Mouse (Mus musculus) neutrophil, adult 5-6 weeks (primary cell): Measurements from ENCODE around the gene Wnt4. TPM values are rescaled to one million over a fixed set of nuclear protein-coding genes. Genes with fewer than 3 reads are reported as not detected.
A peak's percentile ranks its signal among the peaks of the same experiment; 100 is the strongest.

Source experiments
- ATAC-seq: fragments of 151-379, 151-347 bp; 2 replicates; pipeline ENCODE4 v1.8.0; 2017; ENCODE audit warnings: mild to moderate bottlenecking, moderate TSS enrichment; ENCODE audit not compliant: insufficient number of reproducible peaks, poor library complexity, low FRiP score, severe bottlenecking; ENCODE audit errors: extremely low read depth
- total RNA-seq: library from RNA; stranded (forward); fragments of 200-1000 nt; gene quantifications from 2 replicates; pipeline ENCODE4 v1.2.3, GENCODE M21; 2017

Gene Wnt4
- total RNA-seq, 1 experiment from 2014 or later, result not detected

GRCm38 (mm10) chr4:137300227-137300626 is 22.9 kb downstream of the Wnt4 start:
- ATAC-seq, result no peak

- ATAC-seq, result no peak
Observed at GRCm38 (mm10) chr4:137301635-137302034, 24.3 kb downstream of the Wnt4 start.

DNA sequence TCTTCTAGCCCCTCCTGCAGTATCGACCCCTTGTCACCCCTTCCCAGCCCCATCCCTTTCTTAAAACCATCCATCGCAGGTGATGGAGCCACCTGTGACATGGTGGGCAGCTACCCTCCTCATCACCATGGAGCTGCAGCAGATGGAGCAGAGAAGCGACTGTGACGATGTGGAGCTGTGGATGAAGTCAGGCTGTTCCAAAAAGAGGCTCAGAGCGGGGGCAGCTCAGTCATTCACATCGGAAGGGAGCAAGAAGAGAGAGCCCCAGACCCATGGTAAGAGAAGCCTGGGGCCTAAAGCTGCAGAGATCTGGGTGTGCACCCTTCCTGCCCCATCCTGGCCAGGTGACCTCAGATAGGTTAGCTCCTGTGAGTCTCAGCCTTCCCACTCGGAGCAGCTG is 26.8 kb downstream of the Wnt4 start:
- no peak for ATAC-seq

DNA sequence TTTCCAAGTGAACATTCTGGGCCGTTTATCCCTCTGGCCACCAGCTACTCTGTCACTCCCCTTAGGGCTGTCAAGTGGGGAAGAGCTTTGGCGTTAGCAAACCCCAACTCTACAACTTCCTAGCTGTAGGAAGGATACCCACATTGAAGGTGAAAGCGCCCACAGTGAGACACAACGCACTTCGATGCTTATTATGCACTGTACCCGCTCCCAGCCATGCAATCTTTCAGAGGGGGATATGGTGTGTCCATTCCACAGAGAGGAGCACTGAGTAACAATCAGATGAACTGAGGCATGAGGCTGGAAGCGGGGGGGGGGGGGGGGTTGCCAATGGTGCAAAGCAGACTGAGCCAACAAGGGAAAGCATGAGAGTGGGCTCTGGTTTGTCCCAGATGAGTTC is 27.8 kb downstream of the Wnt4 start:
- ATAC-seq, result no peak

GRCm38 (mm10) chr4:137305831-137306576 is 28.7 kb downstream of the Wnt4 start:
- no peak for ATAC-seq

DNA sequence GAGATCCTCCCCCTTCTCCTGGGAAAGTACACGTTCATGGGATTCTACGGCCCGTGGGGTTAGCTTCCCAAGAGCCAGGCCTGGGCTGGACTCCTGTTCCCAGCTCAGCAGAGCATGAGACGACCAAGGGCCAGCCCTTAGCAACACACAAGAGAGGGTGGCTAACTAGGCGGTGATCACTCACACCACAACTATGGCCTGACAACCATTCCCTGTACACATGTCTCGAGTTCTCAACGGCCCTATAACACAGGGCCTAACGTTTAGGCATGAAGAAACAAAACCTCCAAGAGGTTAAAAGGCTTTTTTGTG is 29.2 kb downstream of the Wnt4 start:
- ATAC-seq, result no peak

DNA sequence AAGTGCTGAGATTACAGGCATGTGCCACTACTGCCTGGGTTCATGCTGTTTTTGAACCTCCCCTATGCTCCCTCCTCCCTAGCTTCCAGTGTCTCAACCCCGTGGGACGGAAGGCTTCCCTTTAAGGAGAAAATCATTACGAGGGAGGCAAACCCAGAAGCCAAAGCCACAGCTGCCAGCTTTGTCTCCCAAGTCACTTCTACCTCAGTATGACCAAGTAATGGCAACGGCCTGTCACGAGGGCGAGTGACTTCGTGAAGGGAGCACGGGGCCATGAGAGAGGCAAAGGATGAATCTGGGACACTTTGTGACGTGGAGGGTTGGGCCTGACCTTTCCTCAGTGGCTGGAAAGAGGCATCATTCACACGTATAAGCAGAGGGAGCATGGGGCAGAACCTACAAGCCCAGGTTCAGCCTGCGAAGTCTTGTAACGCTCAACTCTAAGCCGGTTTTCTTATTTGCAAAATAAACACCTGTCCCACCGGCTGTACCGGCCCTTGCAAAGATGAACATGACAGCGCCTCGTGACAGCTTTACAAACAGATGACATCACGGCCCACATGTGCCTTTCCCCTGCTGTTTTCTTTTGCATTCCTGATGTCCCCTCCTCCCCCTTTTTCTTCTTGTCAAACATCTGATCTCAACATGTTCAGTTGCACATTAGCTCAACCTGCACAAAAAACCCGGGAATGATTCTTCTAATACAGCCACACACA is 29.9 kb downstream of the Wnt4 start:
- no peak for ATAC-seq

DNA sequence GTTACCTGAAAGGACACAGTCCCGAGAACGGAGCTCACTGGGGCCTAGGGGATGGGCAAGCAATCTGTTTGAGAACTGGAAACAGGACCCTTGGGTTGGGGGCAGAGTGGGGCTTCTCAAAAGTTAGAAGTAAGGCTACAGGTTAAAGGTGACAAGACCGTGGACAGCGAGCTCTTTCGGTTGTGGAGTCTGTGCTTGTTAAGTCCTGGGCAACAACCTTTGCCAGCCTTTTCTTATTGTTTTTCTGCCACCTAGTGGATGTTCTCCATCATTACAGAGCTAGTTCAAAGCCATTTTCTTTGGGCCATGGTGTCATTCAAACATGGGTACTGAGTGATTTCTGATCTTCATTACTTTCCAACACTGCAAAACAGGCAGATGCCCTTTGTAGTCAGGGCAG is 31.1 kb downstream of the Wnt4 start:
- ATAC-seq, result peak; percentile 28; the same call in 1 of the 2 replicates

- ATAC-seq, result no peak
Observed at GRCm38 (mm10) chr4:137313511-137313910, 36.2 kb downstream of the Wnt4 start.

GRCm38 (mm10) chr4:137314561-137314960 is 37.3 kb downstream of the Wnt4 start:
- ATAC-seq, result no peak

DNA sequence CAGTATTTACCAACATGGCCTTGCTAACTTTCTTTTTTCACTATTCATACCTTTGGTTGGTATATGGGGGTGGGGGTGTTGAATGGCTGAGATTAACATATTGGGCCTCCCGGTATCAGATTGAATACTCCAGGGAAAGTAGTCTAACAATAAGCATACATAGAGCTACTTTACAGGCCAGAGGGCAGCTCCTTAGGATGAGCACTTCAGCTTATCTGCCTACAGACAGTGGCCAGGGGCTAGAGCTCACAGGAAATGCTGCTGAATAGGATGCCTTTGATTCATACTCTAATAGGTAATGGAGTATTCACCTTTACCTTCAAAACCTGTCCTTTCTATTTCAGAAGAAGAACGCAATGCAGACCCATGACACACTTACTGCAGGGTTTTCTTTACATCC is 37.8 kb downstream of the Wnt4 start:
- ATAC-seq, result no peak

DNA sequence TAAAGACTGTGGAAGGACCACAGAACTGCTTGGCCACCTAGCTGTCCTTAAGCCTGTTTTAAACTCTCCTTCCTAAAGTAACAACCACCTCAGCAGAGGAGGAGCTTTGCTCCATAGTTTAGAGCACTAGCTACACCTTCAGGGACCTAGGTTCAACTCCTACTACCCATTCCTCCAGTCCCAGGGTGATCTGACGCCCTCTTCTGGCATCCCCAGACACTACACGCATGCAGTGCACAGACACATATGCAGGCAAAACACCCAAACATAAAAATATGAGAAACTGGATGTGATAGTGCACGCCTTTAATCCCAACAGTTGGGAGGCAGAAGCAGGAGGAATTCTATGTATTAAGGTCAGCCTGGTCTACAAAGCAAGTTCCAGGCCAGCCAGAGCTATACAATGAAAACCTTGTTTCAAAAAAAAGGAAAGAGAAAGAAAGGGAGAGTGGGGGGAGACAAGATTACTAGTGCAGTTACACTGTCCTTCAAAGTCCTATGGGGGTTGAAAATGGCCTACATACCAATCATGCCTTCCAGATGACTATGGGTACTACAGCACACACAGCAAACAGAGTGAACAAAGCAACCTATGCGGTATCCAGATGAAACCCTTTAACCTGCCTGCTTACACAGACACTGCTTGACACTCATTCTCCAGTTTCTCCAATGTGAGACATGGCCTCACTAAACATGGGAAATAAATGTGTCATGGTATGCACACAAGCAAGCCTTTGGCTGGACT is 38.9 kb downstream of the Wnt4 start:
- ATAC-seq, result no peak

- ATAC-seq, result no peak
Observed at GRCm38 (mm10) chr4:137324926-137325325, 47.6 kb downstream of the Wnt4 start.

DNA sequence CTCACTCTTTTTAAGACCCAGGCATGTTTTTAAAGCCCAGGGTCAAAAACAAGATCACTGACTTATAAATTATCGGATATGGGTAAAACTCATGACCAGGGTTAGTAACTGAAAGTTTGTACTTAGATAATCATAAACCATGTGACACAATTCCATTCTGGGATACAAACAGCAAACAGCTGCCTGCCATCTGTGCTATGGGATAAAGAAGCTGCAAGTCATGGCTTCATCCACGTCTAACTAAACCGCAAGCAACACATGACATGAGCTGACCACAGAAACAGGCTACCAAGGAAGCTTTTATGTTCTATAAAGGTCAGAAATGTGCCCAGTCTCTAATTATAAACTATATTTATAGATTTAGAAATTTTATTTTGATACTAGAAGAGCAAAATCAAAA is 49.2 kb downstream of the Wnt4 start:
- no peak for ATAC-seq

- no peak for ATAC-seq
Observed at GRCm38 (mm10) chr4:137332051-137332450, 54.8 kb downstream of the Wnt4 start.

- no peak for ATAC-seq
Observed at GRCm38 (mm10) chr4:137336468-137336867, 59.2 kb downstream of the Wnt4 start.

DNA sequence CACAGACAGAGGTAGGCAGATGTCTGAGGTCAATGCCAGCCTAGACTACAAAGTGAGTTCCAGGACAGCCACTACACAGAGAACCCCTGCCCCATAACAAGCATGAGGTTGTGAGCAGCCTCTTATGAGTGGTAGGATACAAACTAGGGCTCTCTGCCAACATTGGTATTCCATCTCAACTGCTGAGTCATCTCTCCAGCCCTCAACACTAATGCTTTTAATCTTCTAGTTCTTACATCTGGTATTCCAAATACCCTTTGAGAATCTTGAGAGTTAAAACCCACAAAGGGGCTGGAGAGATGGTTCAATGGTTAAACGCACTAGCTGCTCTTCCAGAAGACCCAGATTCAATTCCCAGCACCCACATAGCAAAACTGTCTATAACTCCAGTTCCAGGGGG is 62.1 kb downstream of the Wnt4 start:
- no peak for ATAC-seq

DNA sequence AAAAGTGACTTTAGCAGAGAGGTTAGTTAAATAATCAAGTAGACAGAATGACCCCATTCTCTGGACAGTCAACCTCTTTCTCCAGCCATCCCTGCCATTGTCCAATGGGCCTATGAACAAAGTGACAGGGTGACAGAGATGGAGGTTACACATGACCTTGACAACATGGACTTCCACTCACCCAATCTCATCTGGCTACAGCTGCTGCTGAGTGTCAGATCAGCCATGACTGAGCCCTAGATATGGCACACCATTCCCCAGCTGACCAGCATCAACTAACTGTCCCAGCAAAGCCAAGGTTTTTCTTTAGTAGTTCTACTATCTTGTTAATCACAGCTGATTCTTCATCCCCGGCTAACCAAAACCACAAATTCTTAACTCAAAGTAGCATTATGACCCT is 65.5 kb downstream of the Wnt4 start:
- ATAC-seq, result no peak

DNA sequence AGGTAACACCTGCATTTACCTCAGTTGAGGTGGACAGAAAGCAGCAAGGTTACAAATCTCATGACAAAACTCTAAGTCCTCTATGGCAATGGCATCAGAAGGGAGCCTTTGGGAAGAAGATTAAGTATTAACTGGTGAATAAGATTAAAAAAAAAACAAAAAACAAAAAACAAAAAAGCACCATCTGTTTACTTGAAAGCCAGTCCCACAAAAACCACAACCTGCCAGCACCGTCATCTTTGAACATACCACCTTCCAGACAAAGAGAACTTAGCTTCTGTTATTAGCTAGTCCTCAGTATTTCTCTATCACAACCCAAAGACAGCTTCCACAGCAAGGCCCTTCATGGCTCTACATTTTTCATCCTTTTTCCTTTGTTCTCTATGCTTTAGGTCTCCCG is 67.8 kb downstream of the Wnt4 start:
- ATAC-seq, result no peak

- ATAC-seq, result peak; percentile 93
Observed at GRCm38 (mm10) chr4:137345790-137346189, 68.5 kb downstream of the Wnt4 start.
